ENCODE assay signal across 7 mouse cellular contexts in the genomic region with DNA sequence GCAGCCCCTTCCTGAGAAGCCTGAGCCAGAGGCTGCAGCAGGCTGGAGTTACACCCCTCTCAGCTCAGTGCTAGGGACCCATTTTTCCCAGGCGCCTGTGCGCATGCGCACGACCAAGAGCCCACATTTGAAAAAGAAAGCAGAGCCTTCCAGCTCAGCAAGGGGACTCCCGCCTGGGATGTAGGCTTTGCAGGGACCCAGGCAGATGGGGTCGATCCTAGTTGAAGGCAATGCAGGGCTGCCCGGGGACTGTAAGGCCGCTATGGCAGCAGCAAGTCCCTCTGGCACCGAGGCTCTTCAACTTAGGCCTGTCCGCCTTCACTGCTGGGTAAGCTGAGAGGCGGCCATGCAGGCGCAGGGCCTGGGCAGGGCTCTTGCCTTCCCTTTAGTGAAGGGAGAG.
DNase-seq lines count a peak whose midpoint lies in the region.

No protein-coding gene starts in this region.

- peak; percentile 4 to 20 for DNase-seq in B cell, adult 2 months
- DNase-seq in cerebellum, adult 11-12 months = peak; percentile 7
- peak; percentile 27 to 48 for DNase-seq in frontal cortex, postnatal 14 days (ENCODE audit: low spot score in 2 of 2)
- peak; percentile 28 for DNase-seq in heart, adult 8-10 months (ENCODE audit: low spot score)
- peak; percentile 14 for DNase-seq in kidney, adult 9 months
- DNase-seq in layer of hippocampus, adult 9-11 months = peak; percentile 2
- DNase-seq in natural killer cell, adult 2 months (ENCODE audit: low spot score in 2 of 2) = peak; percentile 10 to 21

Comparison
In these comparisons a context has a peak if more than half of its experiments do, and no peak if none do; other contexts are left out.
1. Peak in every context shown above with its lines: DNase-seq.